Mouse (Mus musculus) A20 (cell line): ENCODE data around the gene Gpr107.
A peak's percentile ranks its signal among the peaks of the same experiment; 100 is the strongest.

Experiments
- DNase-seq: peaks from one replicate; pipeline ENCODE4 v3.0.0-alpha.2; 2011; ENCODE audit warnings: low read depth, low spot score

Gene Gpr107

GRCm38 (mm10) chr2:31245491-31246141 is 93.5 kb downstream of the Gpr107 start, which contains the start of gene Ncs1:
Gene Ncs1, plus strand, starts transcription at chr2:31245823.
- DNase-seq, result no peak

DNA sequence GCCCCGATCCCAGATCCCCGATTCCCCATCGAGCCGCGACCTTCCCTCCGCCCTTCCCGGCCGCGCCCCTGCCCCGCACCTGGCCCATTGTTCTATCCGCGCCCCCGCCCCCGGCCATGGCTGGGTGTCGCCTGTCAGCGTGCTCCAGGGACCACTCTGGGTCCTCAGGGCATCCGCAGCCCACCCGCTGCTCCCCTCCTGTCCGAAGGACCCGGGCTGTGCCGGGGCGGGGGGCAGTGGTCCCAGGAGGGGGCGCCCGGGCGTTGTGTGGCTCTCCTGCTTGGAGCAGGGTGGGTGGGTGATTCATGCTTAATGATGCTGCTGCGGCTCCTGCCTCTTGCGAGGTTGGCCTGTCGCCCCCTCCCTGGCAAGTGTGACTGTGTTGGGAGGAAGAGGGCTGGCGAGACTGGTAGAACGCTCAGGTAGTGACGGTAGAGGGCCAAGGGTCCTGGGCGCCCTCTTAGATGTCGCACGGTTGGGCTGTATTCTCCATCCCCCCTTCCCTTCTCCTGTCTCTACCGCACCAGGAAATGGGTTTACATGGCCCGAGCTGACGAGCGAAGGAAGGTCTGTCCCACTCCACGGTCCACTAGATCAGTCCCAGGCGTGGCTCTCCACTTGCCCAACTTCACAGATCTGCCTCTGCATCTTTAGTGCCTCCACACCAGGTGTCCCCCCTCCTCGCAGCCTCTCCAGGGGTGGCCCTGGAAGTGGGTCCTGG is 94.3 kb downstream of the Gpr107 start:
- no peak for DNase-seq

DNA sequence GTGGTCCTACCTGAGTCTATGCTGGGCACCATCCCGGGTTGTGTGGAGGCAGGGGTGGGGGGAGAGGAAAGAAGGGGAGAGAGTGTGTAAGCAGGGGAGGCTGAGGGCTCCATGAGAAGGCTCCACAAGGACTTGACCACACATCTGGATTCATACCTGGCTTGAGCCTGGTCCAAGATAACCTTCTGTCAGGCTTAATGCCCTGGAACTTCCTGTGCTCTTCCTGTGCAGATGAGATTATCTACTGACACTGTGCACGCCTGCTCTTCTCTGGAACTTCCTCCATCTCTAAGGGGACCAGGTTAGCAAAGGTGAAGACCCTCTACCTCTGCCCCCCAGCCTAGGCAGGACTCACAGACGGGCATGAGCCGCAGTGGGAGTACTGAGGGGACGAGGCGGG is 96.7 kb downstream of the Gpr107 start:
- no peak for DNase-seq

DNA sequence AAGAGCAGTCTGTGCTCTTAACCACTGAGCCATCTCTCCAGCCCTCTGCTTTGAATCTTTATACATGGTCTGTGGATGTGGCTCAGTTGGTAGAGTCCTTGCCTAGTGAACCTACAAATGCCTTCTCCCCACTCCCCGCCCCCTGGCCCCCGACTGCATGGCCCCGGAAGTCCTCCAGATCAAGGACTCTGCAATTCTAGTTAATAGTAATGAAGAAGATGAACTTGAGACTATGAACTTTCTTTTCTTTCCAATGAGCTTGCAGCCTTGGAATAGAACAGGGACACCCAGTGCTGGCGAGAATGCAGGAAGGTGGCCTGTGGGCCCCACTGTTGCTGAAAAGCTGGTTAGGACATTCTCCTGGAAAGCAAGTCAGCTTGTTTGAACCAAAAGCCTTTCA is 100.1 kb downstream of the Gpr107 start:
- no peak for DNase-seq

DNA sequence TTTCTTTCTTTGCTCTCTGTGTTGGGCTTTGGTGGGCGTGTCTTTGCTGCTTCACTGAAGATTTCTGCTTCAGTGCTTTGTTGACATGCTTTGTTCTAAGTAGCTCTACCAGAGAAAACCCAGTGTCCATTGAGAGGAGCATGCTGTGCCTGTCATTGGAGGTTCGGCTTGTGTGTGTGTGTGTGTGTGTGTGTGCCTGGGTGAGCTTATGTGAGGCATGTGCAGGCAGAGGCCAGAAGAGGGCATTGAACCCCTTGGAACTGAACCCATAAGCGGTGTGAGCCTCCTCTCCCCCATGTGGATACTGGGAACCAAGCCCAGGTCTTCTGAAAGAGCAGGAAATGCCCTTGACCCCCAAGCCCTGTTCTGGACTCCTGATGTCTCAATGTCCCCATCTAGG is 101.3 kb downstream of the Gpr107 start:
- DNase-seq, result peak; percentile 11

DNA sequence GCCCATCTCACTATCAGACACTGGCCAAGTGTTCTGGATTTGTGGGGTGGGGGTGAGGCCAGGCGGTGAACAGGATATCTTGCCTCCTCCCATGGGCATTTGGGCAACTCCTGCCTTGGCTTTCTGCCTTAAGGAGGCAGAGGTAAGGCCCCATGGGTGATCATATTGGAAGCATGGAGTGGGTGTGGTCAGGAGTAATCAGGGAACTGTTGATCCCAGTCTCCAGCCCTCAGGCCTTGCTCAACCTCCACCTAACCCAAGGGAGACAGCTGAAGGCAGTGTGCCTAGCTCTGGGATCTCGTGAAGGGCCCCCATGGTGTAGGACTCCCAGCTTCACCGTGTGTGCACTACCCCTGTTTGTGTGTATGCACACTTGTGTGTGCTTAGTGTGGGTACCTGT is 102.7 kb downstream of the Gpr107 start:
- DNase-seq, result no peak

- peak; percentile 81 for DNase-seq
These were observed 104.1 kb downstream of the Gpr107 start for GRCm38 (mm10) chr2:31255952-31256938.

- no peak for DNase-seq
These were observed 105.0 kb downstream of the Gpr107 start for GRCm38 (mm10) chr2:31257096-31257495.

DNA sequence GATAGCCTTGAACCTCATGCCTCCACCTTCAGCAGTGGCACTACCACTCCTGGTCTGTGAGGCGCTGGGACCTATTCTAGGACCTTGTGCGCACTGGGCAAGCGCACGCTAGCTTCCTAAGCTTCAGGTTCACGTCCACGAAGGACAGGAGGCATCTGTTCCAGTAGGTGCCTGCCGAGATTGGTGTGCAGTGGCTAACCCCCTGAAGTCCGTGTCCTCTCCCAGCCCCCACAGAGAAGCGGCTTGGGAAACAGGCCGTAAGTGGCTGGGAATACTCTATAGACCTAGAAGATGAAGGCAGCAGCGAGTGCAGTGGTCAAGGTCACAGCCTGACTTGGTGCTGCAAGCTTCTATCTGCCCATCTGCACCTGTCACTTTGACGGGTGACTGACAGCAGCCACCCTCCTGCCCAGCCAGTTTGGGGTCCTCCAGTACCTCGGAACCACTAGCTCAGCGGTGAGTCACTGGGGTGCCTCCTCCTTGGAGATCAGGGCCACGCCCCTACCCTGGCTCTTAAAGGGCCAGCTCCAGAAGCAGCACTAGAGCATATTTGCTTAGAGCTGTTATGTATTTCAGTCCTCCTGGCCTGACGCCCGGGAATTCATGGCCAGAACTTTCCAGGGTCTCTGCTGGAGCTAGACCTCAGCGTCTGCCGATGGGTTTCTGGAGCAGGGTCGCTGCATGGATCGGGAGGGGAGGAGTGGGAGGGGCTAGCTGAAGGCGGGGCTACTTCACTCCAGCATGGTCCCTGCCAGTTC is 106.7 kb downstream of the Gpr107 start:
- DNase-seq, result peak; percentile 72

DNA sequence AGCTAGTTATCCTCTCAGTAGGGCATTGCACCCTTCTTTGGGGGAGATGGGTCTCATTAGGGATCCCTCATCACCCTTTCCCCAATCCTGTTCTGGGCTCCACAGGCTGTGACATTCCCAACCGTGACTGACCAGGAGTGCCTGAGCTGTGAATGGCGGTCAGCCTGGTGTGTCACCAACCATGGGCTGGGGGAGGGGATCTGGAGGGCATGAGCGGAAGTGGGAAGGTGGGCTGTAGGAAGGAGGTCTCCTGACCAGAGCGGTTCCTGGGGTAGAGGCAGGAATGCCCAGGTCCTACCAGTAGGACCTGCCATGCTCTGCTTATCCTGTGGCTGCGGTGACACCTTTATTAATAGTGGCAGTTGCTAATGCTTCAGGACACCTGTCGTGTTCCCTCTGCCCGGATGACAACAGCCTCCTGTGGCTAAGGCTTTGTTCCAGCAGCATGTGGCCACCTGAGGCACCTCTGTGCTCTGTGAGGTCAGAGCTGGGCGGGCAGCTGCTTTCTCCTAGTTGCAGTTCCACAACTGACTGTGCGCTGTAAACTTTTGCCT is 107.3 kb downstream of the Gpr107 start:
- peak; percentile 17 for DNase-seq

GRCm38 (mm10) chr2:31260549-31260948 is 108.4 kb downstream of the Gpr107 start:
- no peak for DNase-seq

DNA sequence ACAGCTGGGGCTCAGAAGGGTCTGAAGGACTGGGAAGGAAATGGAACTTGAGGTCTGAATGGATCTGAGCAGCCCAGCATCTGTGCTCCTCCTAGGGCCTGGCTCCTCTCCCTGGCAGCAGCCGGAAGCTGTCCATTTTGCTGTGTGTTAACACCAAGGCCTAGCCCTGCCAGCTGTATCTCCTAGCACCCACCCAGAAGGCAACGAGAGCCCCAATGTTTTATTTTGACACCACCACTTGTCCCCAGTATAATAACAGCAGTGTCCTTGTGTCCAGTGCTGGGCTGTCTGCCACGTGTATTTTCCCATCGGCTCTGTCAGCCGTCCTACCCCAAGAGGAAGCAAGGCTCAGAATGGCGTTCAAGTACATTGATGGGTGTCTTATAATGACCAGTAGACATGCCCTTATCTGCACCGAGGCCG is 110.9 kb downstream of the Gpr107 start:
- DNase-seq, result no peak

DNA sequence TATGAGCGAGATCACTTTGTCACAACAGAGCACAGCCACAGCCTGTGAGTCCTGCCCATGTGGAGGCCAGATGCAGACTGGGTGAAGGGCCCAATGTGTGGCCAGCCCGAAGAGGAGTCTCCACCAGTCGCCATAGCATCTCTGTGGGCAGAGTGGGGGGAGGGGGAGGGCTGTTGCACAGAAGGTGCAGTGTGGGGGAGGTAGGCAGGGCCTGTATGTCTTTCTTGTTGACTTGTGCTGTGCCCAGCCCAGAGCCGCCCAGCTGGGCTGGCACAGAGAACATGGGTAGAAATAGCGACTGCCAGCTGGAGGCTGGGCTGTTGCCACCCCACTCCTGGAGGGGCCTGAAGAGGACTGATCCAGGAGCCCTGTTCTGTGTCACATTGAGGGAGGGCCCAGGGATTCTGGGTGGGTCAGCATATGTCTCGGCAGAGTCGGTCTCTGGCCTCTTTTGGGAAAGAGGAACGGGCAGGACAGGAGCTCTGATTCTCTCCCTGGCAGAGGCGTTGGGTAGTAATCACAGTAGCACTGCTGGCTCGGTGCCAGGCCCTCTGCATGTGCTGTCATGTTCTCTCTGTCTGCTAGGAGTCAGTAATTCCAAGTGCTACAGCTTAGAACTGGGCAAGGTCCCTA is 111.7 kb downstream of the Gpr107 start:
- no peak for DNase-seq

GRCm38 (mm10) chr2:31267447-31267846 is 115.3 kb downstream of the Gpr107 start:
- DNase-seq, result no peak
